Mouse (Mus musculus) ES-Bruce4 (cell line): ENCODE measurements around the gene Gm10447. TPM values are rescaled to one million over a fixed set of nuclear protein-coding genes. Genes with fewer than 3 reads are reported as not detected.
"Not testable (repeated sequence)": the region's sequence is repeated elsewhere in the genome, so short reads cannot be mapped to it uniquely, and the experiment has no call there.

Experiments
- H3K27ac ChIP-seq: 2 replicates; pipeline ENCODE4 v1.5.1; 2012; ENCODE audit warnings: low read length, inconsistent platforms; ENCODE audit not compliant: insufficient read depth
- H3K27me3 ChIP-seq: 2 replicates; pipeline ENCODE4 v1.6.1; 2012; ENCODE audit warnings: mild to moderate bottlenecking, low read length, inconsistent platforms; ENCODE audit not compliant: control insufficient read depth, poor library complexity, insufficient read depth, severe bottlenecking
- H3K36me3 ChIP-seq: 2 replicates; pipeline ENCODE4 v1.6.1; 2012; ENCODE audit warnings: inconsistent platforms, mild to moderate bottlenecking, low read length, moderate library complexity; ENCODE audit not compliant: control insufficient read depth, poor library complexity, insufficient read depth, severe bottlenecking
- H3K4me1 ChIP-seq: one replicate; pipeline ENCODE4 v1.8.1; 2011; ENCODE audit warnings: low read length; ENCODE audit not compliant: control insufficient read depth, insufficient read depth
- H3K4me3 ChIP-seq: 2 replicates; pipeline ENCODE4 v1.5.1; 2011; ENCODE audit warnings: low read depth, mild to moderate bottlenecking, low read length
- H3K9ac ChIP-seq: 2 replicates; pipeline ENCODE4 v1.6.1; 2012; ENCODE audit warnings: low read depth, mild to moderate bottlenecking, inconsistent platforms; ENCODE audit not compliant: poor library complexity, severe bottlenecking
- H3K9me3 ChIP-seq: replicated peaks from 2 replicates; pipeline ENCODE4 v1.6.1; 2012; ENCODE audit warnings: mild to moderate bottlenecking, low read length, inconsistent platforms; ENCODE audit not compliant: control insufficient read depth, poor library complexity, insufficient read depth, severe bottlenecking
- CTCF ChIP-seq: IDR thresholded peaks from one replicate; pipeline ENCODE4 v1.8.1; 2011; ENCODE audit warnings: low read depth, low read length
- EP300 ChIP-seq: IDR thresholded peaks from 2 replicates; pipeline ENCODE4 v1.6.1; 2011; ENCODE audit warnings: low read depth, low read length; ENCODE audit not compliant: insufficient read depth
- POLR2A ChIP-seq: IDR thresholded peaks from one replicate; pipeline ENCODE4 v1.8.1; 2011; ENCODE audit warnings: low read length; ENCODE audit not compliant: insufficient read depth
- polyA plus RNA-seq: library from polyadenylated mRNA; stranded (reverse); fragments of >200 nt; gene quantifications from 2 replicates; pipeline ENCODE4 v1.2.4, GENCODE M21; 2011; ENCODE audit warnings: low read depth; ENCODE audit not compliant: missing spikeins, insufficient read depth, insufficient read length

Gm10447 gene
- polyA plus RNA-seq, 1 experiment, result not detected

- Histone ChIP-seq H3K27me3 (no peaks in the 10 kb centered on the region), H3K9me3 (no peaks in the 10 kb centered on the region), H3K4me1 (peaks cover 2% of the 10 kb centered on the region), H3K9ac (peak overlapping the region; percentile 87), H3K27ac (peak overlapping the region; percentile 52), H3K36me3 (peaks cover 14% of the 10 kb centered on the region), H3K4me3 (peak overlapping the region; percentile 91)
- TF ChIP-seq EP300, result no peak
- no peak for TF ChIP-seq POLR2A
- TF ChIP-seq CTCF, result no peak
Observed at GRCm38 (mm10) chr11:53430300-53430669, 26.6 kb downstream of the Gm10447 start.

DNA sequence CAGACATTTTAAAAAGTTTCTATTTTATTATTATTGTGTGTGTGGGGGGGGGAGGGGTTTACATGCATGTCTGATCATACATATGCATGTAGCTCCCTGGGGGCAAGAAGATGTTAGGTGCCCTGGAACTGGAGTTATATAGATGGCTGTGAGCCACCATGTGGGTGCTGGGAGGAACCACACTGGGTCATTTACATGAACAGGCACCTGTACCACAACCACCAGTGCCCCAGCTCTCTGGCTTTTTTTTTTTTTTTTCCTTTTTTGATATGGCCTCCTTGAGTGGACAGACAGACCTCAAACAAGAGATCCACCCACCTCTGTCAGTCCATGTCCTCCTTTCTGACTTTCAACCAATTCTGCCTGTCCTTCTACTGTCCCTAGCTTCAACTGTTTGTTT is 27.7 kb downstream of the Gm10447 start:
- H3K27me3 ChIP-seq, result no peaks in the 10 kb centered on the region
- no peak overlapping the region for H3K27ac ChIP-seq
- peaks cover 14% of the 10 kb centered on the region for H3K36me3 ChIP-seq
- peak overlapping the region; percentile 87; the same call in 1 of the 2 replicates for H3K9ac ChIP-seq
- peak overlapping the region; percentile 68 for H3K4me3 ChIP-seq
- H3K4me1 ChIP-seq, result peaks cover 2% of the 10 kb centered on the region
- no peaks in the 10 kb centered on the region for H3K9me3 ChIP-seq
- TF ChIP-seq CTCF (no peak), EP300 (no peak), POLR2A (no peak)

GRCm38 (mm10) chr11:53428716-53429057 is 28.2 kb downstream of the Gm10447 start:
- no peak overlapping the region for H3K9ac ChIP-seq
- no peak overlapping the region for H3K27ac ChIP-seq
- peaks cover 14% of the 10 kb centered on the region for H3K36me3 ChIP-seq
- no peaks in the 10 kb centered on the region for H3K27me3 ChIP-seq
- H3K4me3 ChIP-seq, result no peak overlapping the region
- TF ChIP-seq POLR2A, result no peak
- TF ChIP-seq EP300, result no peak
- no peak for TF ChIP-seq CTCF
- peaks cover 2% of the 10 kb centered on the region for H3K4me1 ChIP-seq
- no peaks in the 10 kb centered on the region for H3K9me3 ChIP-seq

DNA sequence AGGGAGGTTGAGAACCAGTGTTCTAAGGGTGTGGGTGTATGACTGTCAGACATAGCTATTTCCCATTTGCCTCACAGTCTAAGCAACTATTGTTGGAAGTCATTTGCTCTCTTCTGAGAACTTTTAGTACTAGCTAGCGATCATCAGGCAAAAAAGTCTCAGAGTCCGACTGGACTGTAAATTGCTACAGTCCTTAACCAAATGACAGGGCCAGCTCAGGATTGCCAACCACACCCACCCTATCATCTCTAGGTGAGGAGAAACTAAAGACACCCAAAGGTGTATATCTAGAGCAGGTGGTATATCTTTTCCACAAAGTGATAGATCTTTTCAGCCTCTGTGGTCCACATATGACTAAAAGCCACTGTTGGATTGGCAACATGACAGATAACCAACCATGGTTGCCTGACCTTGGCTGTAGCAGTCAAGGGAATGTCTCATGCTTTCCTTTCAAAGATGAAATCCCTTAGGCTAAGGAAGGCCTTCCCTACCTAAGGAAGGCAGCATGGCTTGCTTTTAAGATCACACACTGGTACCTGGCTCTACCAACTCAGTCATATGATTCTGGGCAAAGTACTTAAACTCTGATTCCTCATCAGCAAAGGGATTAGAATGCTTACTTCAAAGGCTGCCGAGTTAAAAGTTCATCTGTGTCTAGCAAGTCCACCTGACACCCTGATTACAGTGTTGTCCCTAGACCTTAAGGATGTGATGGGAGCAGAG is 28.8 kb downstream of the Gm10447 start:
- peaks cover 14% of the 10 kb centered on the region for H3K36me3 ChIP-seq
- H3K9me3 ChIP-seq, result no peaks in the 10 kb centered on the region
- no peak overlapping the region for H3K4me3 ChIP-seq
- H3K4me1 ChIP-seq, result peaks cover 2% of the 10 kb centered on the region
- H3K27ac ChIP-seq, result no peak overlapping the region
- no peak for TF ChIP-seq EP300
- no peak for TF ChIP-seq CTCF
- no peak for TF ChIP-seq POLR2A
- H3K9ac ChIP-seq, result no peak overlapping the region
- no peaks in the 10 kb centered on the region for H3K27me3 ChIP-seq

- H3K9me3 ChIP-seq, H3K27ac ChIP-seq, H3K4me1 ChIP-seq, H3K27me3 ChIP-seq, H3K9ac ChIP-seq, H3K4me3 ChIP-seq: not testable (repeated sequence)
- H3K36me3 ChIP-seq, result peaks cover 16% of the 10 kb centered on the region
Observed at GRCm38 (mm10) chr11:53426914-53427313, 30.0 kb downstream of the Gm10447 start.

DNA sequence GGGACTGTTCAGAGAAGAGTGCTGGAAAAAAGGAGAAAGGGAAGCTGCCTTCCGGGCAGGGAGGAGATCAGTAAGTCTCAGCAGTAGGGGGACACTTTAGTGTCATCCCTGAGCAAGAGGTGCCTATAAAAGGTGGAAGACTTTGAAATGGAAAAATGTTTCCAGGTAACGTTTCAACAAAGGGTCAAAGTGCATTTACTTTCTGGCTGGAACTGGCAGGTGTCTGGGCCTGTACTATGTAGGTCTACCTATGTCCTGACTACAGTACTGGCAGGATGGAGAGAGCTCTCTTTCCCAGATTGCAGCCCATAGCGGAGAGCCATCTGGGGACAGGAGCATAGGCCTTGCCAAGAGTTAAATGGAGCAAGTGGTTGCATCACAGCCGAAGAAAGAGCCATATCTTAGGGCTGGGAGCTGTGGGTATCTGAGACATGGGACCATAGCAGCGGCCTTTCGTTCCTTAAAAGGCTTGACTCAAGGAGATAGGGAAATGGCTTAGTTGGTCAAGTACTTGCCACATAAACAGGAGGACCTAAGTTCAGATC is 31.1 kb downstream of the Gm10447 start:
- Histone ChIP-seq H3K4me3 (no peak overlapping the region), H3K27ac (no peak overlapping the region), H3K36me3 (peaks cover 16% of the 10 kb centered on the region), H3K27me3 (no peaks in the 10 kb centered on the region), H3K4me1 (peaks cover 2% of the 10 kb centered on the region), H3K9me3 (no peaks in the 10 kb centered on the region), H3K9ac (no peak overlapping the region)
- TF ChIP-seq POLR2A, result no peak
- no peak for TF ChIP-seq EP300
- TF ChIP-seq CTCF, result no peak
